In genomic region chr10:69534716-69535115, GRCm38 (mm10) we compare ENCODE assay signal across 8 mouse cellular contexts.
DNase-seq lines count a peak whose midpoint lies in the region; ATAC-seq and TF ChIP-seq lines count a peak whose summit lies in the region.

No protein-coding gene starts in this region.

- DNase-seq in heart, postnatal 4 days = no peak
- peak; percentile 69 for DNase-seq in brain, embryonic 14.5 days (ENCODE audit: low read depth)
- no peak for DNase-seq in heart, postnatal 0 days (ENCODE audit: low spot score)
- DNase-seq in midbrain, embryonic 11.5 days (ENCODE audit: low spot score, missing footprints) = no peak
- no peak for DNase-seq in spleen, postnatal 10 days (ENCODE audit: low spot score in 2 of 2)
- DNase-seq in adrenal gland, postnatal 14 days = no peak

- H3K27me3 ChIP-seq in heart, embryonic 13.5 days (replicated peaks) = no peaks in the 10 kb centered on the region
- H3K27me3 ChIP-seq in heart, postnatal 0 days (ENCODE audit: control insufficient read depth, insufficient read depth, low read length) = no peaks in the 10 kb centered on the region
- no peaks in the 10 kb centered on the region for H3K27me3 ChIP-seq in midbrain, embryonic 11.5 days (ENCODE audit: control insufficient read depth, insufficient read depth, low read length)

- no peak for TF ChIP-seq CTCF in brain, embryonic 14.5 days (IDR thresholded peaks at IDR 0.05; ENCODE audit: borderline replicate concordance, extremely low read depth, insufficient read depth, insufficient read length)
- no peak for TF ChIP-seq CTCF in heart, postnatal 0 days (IDR thresholded peaks at IDR 0.05; ENCODE audit: low read depth)

- peak overlapping the region; percentile 93 for H3K27ac ChIP-seq in heart, embryonic 13.5 days (replicated peaks)
- H3K27ac ChIP-seq in heart, postnatal 0 days (ENCODE audit: low read depth) = peak overlapping the region; percentile 89
- H3K27ac ChIP-seq in midbrain, embryonic 11.5 days (ENCODE audit: low read depth, low read length) = peak overlapping the region; percentile 40; the same call in 1 of the 2 replicates

- TF ChIP-seq EP300 in heart, postnatal 0 days (IDR thresholded peaks at IDR 0.05; ENCODE audit: low read depth) = no peak

- peaks cover 21% of the 10 kb centered on the region for H3K4me1 ChIP-seq in heart, embryonic 13.5 days
- H3K4me1 ChIP-seq in heart, postnatal 0 days (ENCODE audit: control insufficient read depth, insufficient read depth) = no peaks in the 10 kb centered on the region
- H3K4me1 ChIP-seq in midbrain, embryonic 11.5 days (ENCODE audit: control insufficient read depth, insufficient read depth, low read length) = no peaks in the 10 kb centered on the region

- peak overlapping the region; percentile 74 for H3K4me2 ChIP-seq in heart, embryonic 13.5 days
- H3K4me2 ChIP-seq in heart, postnatal 0 days (ENCODE audit: low read depth, low read length) = peak overlapping the region; percentile 69
- H3K4me2 ChIP-seq in midbrain, embryonic 11.5 days = peak overlapping the region; percentile 4; the same call in 1 of the 2 replicates

- peak overlapping the region; percentile 90 for H3K9ac ChIP-seq in heart, embryonic 13.5 days
- peak overlapping the region; percentile 66 for H3K9ac ChIP-seq in heart, postnatal 0 days (replicated peaks; ENCODE audit: low read depth, low read length)
- H3K9ac ChIP-seq in midbrain, embryonic 11.5 days (ENCODE audit: low read length) = peak overlapping the region; percentile 29; the same call in 1 of the 2 replicates

- whole genome bisulfite sequencing in heart, embryonic 13.5 days = 36% methylated on average over 9 of the region's 9 CpGs
- 26% methylated on average over 9 of the region's 9 CpGs for whole genome bisulfite sequencing in heart, postnatal 0 days
- WGBS in midbrain, embryonic 11.5 days = 49% methylated on average over 9 of the region's 9 CpGs

- no peak for TF ChIP-seq POLR2A in brain, embryonic 14.5 days (IDR thresholded peaks at IDR 0.05; ENCODE audit: borderline replicate concordance, extremely low read depth, insufficient read depth, insufficient read length, poor library complexity, severe bottlenecking)

- ATAC-seq in heart, embryonic 13.5 days (ENCODE audit: extremely low read depth, insufficient number of reproducible peaks, low FRiP score, low TSS enrichment) = no peak
- no peak for ATAC-seq in heart, postnatal 0 days (ENCODE audit: insufficient read depth, low read depth)
- no peak for ATAC-seq in midbrain, embryonic 11.5 days (ENCODE audit: low FRiP score)
- ATAC-seq in megakaryocyte, adult 5-6 weeks (ENCODE audit: poor library complexity, severe bottlenecking) = no peak

- H3K4me3 ChIP-seq in heart, embryonic 13.5 days = peak overlapping the region; percentile 62
- peak overlapping the region; percentile 58 for H3K4me3 ChIP-seq in heart, postnatal 0 days (ENCODE audit: low read depth, low read length)
- H3K4me3 ChIP-seq in midbrain, embryonic 11.5 days (ENCODE audit: low read depth, low read length) = peak overlapping the region; percentile 40

- no peaks in the 10 kb centered on the region for H3K9me3 ChIP-seq in heart, embryonic 13.5 days
- H3K9me3 ChIP-seq in heart, postnatal 0 days (replicated peaks; ENCODE audit: control insufficient read depth, low read length) = no peaks in the 10 kb centered on the region
- no peaks in the 10 kb centered on the region for H3K9me3 ChIP-seq in midbrain, embryonic 11.5 days (ENCODE audit: control insufficient read depth, low read length)

- H3K36me3 ChIP-seq in heart, embryonic 13.5 days = no peaks in the 10 kb centered on the region
- no peaks in the 10 kb centered on the region for H3K36me3 ChIP-seq in heart, postnatal 0 days (replicated peaks; ENCODE audit: control insufficient read depth, insufficient read depth, low read length)
- H3K36me3 ChIP-seq in midbrain, embryonic 11.5 days (ENCODE audit: control insufficient read depth, insufficient read depth, low read length) = no peaks in the 10 kb centered on the region

Comparison
In these comparisons a context has a peak if more than half of its experiments do, and no peak if none do; other contexts are left out.
1. H3K27ac ChIP-seq: peak in every context shown above with its lines; median percentile 93 in heart, embryonic 13.5 days; 89 in heart, postnatal 0 days; 40 in midbrain, embryonic 11.5 days.
2. H3K4me2 ChIP-seq: peak in every context shown above with its lines; median percentile 74 in heart, embryonic 13.5 days; 69 in heart, postnatal 0 days; 4 in midbrain, embryonic 11.5 days.
3. H3K9ac ChIP-seq: peak in every context shown above with its lines; median percentile 90 in heart, embryonic 13.5 days; 66 in heart, postnatal 0 days; 29 in midbrain, embryonic 11.5 days.